Mouse (Mus musculus): ENCODE results near the gene Cwf19l2. TPM values are rescaled to one million over a fixed set of nuclear protein-coding genes. Genes with fewer than 3 reads are reported as not detected.
"Not testable (repeated sequence)": the region's sequence is repeated elsewhere in the genome, so short reads cannot be mapped to it uniquely, and the experiment has no call there.

Gene Cwf19l2
- 10 to 100 TPM; 18.3 to 19.0 TPM for total RNA-seq (2021)
- long read RNA-seq, full-length matches to known transcripts = 29 of 40 reads
- long read RNA-seq, partial matches to known transcripts = 2 of 40 reads
- long read RNA-seq, other reads (novel, unspliced or antisense) = 9 of 40 reads

DNA sequence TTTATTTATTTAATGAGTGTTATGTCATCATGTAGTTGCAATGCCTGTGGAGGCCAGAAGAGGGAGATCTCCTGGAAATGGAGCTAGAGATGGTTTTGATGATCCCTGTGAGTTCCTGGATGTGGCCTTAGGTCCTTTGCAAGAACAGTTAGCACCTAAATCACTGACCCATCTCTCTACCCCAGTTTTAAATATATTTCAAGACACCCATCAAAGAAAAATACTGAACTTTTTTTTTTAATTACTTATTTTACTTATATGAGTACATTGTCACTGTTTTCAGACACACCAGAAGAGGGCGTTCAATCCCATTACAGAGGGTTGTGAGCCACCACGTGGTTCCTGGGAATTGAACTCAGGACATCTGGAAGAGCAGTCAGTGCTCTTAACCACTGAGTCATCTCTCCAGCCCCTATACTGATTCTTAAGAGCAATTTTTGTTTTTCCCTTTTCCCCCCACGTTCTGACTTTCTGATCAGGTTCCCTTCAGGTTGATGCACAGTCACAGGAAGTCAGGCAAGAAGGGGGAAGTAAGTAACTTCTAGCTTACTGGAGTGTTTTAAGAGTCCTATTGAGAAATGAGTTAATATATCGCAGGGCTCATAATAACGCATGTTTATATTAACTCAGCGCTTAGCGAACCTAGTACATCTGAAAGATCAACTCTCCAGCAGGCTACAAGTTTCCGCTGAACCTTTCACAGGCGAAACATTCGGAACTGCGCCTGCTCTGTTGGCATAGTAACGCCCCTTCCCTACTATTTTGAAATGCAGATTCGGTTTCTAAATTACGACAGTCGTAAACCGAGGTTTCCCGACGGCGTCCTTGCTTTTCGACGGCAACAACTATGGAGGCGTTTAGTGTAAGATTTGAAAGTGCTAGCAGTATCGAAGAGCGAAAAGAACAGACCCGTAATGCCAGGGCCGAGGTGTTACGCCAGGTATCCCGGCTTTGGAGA lies at the start of gene Cwf19l2:
Gene Cwf19l2 (plus strand): TSS at position 342 of the 958 bp plus-strand sequence.
- DNase-seq (ENCODE audit: low spot score in 2 of 2) = peak; percentile 83 to 94

DNA sequence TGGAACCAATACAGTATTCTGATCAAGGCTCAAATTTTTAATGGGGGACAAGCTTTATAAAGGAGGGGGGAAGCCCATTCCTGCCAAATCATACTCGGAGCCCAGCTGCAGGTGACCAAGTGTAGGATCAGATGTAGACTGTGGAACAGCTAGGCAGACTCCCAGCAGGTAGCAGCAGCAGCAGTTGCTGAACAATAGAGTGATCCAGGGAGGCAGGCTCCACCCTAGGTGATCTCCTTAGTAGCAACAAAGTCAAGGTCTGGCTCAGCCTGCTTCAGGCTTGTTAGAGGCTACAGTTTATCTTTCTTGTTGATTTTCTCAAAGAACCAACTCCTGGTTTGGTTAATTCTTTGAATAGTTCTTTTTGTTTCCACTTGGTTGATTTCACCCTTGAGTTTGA lies 27.1 kb upstream of the Cwf19l2 start:
- DNase-seq (ENCODE audit: low spot score in 2 of 2) = not testable (repeated sequence)

DNA sequence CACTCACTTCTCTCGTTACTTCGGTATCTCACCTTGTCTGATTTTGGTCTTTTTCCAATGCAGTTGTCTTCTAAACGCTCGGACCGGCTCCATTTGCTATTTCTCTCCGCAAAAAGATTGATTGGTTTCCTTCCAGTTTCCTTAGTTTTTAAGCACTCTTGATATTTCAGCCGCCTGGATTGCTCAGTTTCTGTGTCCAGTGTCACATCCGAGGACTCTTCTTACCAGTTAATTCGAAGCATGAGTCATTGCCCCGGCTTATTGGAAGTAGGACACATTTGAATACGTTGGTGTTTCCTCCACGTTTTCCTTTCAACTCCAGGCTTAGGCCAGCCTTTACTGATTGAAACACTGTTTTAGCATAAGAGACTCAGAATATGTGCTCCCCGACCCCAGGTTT lies 980 bp downstream of the Cwf19l2 start:
- peak in 1 of 2 experiments; percentile 23 for DNase-seq (ENCODE audit: low spot score in 2 of 2)

DNA sequence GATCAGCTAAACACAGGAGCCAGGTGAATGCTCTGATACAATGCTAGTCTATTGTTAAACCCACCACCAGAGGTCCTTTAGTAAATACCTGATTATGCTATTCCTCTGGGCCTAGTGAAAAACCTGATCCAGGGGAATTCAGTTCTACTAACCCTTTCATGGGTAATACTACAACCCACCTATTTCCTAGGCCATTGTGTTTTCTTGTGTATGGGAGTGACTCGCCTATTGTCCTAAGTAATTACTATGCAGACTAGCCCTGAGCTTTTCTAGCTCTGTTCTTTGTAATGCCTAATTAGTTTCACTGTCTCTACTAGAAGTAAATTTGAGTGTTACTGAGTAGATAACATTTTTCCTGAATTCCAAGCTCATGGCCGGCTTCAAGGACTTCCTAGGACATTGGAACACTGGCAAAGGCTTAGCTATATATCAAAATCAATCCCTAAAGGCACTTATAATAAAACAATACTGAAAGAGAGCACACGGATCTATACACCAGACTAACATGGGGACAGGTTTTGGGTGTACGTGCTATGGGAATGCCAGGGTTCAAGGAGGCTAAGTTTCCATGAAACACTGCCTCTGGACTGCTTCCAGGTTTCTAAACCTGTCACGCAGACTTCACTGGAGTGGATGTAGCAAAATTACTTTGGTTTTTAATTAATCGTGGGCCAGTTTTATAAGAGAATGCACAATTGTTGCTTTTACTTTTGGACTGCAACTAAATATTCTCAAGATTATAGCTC lies 36.3 kb downstream of the Cwf19l2 start:
- not testable (repeated sequence) for DNase-seq (ENCODE audit: low spot score in 2 of 2)

DNA sequence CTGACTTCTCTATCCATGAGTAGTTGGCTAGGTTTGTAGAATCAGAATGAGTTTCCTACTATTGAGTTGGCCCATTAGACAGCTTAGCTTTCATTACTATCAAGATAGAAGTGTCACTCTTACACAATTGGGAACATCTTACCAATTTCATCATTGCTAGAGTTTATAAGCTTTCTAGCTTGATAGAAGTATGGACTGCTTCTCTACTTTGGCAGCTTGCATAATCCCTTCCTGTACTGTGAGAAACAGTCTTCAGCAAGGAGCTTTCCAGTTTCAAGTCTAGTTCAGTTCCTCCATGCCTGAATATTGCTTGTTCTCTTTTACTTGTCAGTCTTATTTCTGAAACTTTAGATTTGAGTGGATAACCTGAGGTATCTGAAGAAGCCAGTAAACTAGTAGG lies 68.5 kb downstream of the Cwf19l2 start:
- DNase-seq (ENCODE audit: low spot score in 2 of 2) = no peak

DNA sequence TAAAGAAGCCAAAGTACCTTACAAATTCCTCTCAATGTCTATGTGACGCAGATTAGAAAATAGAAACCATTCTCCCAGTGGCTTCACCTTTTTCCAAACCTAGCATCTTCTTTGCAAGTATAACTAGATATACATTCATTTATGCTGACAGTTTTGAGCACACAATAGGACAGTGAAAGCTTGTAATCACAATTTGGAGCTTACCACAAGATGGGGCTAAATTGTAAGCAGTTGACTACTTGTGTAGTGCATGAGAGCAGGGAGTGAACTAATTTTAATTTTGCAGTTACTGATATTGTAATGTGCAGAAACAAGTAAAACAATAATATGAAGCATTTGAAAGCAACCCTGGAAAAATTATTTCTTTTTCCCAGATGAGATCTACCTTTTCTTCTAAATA lies 115.3 kb downstream of the Cwf19l2 start:
- peak in 1 of 2 experiments; percentile 46 for DNase-seq (ENCODE audit: low spot score in 2 of 2)

DNA sequence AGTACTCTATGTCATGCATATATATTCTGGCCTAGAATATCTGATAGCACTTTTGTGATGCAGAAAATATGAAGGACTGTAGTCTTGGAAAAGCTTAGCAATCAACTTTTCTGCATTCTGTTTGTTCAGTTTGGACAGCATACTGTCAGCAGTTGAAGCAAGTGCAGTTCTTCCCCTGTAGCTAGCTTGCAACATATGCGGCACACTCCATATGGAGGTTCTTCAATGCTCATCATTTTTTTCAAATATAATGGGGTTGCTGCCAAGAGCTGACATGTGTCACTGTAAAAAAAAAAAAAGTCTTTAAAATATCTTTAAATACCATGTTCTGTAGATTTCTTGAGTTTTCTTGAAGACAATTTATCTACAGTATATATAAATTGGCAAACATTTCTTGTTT lies 115.8 kb downstream of the Cwf19l2 start:
- DNase-seq (ENCODE audit: low spot score in 2 of 2) = peak in 1 of 2 experiments; percentile 39

- DNase-seq (ENCODE audit: low spot score in 2 of 2) = no peak
Measured at GRCm38 (mm10) chr9:3521031-3521430, 117.6 kb downstream of the Cwf19l2 start.

Other genes starting within 250 kb of the Cwf19l2 start
- gene Alkbh8, start 68.5 kb upstream of the Cwf19l2 start, total RNA-seq (2021) = 10 to 100 TPM; 40.5 to 42.0 TPM
- gene Gucy1a2, start 129.2 kb downstream of the Cwf19l2 start, total RNA-seq (2021) = 10 to 100 TPM; 58.5 to 60.0 TPM

Measured in layer of hippocampus, adult 18-20 months (tissue).